Mouse (Mus musculus) cerebellum, postnatal 4 days (tissue): ENCODE measurements around the gene Duxf3.
A peak's percentile ranks its signal among the peaks of the same experiment; 100 is the strongest.
"Not testable (repeated sequence)": the region's sequence is repeated elsewhere in the genome, so short reads cannot be mapped to it uniquely, and the experiment has no call there.

Experiments used
- DNase-seq, 2 experiments: peaks; one replicate each; pipeline ENCODE4 v3.0.0; 2022; ENCODE audit warnings: low spot score in 2 of 2, mixed read lengths in 1 of 2

Gene Duxf3

GRCm38 (mm10) chr10:58223161-58223560 lies 9.3 kb downstream of the Duxf3 start:
- DNase-seq: not testable (repeated sequence)

DNA sequence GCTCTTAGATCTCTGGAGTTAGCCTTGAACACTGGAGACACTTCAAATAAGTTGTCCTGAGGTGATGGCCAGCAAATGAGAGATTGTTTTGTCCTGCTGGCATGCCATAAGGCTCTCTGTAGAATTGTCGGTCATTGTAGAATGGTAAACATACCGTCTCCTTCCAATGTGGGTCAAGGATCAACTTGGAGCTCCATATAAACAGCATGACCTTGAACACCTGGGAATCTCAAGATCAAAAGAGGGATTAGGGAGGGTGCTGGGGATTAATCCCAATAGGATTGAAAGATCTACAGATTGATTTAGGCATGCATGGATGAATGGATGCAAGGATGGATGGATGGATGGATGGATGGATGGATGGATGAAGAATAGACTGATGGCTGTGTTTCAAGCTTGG lies 10.9 kb downstream of the Duxf3 start:
- not testable (repeated sequence) for DNase-seq

- peak in 1 of 2 experiments; percentile 51 for DNase-seq
Measured at GRCm38 (mm10) chr10:58220726-58221125, 11.7 kb downstream of the Duxf3 start.

DNA sequence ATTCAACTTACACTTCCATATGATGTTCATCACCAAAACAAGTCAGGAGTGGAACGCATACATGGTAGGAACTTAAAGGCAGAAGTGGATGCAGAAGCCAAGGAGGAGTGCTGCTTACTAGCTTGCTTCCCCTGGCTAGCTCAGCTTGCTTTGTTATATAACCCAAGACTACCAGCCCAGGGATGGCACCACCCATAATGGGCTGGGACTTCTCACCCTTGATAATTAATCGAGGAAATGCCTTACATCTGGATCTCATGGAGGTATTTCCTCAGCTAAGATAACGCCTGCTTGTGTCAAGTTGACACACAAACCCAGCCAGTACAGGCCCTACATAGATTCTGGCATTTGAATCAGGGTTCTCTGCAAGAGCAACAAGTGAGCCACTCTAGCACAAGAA lies 15.1 kb downstream of the Duxf3 start:
- DNase-seq: no peak

GRCm38 (mm10) chr10:58215353-58215752 lies 17.1 kb downstream of the Duxf3 start:
- no peak for DNase-seq

GRCm38 (mm10) chr10:58214934-58215333 lies 17.5 kb downstream of the Duxf3 start:
- no peak for DNase-seq

DNA sequence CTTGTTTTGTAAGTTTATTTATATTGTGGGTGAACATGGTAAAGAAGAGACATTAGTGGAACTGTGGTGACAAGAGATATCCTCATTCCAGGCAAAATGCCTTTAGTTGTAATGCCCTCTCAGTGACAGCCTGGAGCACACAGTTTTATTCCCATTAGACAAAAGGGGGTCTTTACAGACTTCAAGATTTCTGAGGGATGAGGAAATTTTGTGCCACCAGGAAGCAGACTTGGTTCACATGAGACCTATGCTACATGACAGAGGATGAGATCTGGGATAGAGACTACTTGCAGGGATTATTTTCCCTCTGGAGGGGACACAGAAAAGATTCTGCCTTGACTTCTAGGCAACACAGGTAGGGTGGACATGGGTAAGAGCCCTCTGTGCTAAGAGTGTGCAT lies 18.0 kb downstream of the Duxf3 start:
- DNase-seq: no peak

DNA sequence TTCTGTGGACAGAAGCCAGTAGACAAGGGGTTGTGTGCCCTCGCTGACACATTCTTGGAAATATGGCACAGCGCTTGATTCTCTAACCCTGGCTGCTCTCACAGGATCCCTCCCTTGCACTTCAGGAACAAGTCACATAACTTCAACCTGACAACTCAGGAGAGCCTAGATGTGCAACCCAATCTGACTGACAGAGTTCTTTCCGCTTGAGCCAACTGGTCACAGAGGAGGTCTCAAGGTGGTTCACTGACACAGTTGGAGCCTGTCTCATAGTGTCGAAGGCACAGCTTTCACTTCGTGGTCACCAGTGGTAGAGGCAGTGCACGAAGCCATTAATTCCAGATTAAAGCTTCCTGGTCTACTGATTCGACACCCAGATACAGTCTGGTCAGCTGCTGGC lies 20.2 kb downstream of the Duxf3 start:
- DNase-seq: no peak

DNA sequence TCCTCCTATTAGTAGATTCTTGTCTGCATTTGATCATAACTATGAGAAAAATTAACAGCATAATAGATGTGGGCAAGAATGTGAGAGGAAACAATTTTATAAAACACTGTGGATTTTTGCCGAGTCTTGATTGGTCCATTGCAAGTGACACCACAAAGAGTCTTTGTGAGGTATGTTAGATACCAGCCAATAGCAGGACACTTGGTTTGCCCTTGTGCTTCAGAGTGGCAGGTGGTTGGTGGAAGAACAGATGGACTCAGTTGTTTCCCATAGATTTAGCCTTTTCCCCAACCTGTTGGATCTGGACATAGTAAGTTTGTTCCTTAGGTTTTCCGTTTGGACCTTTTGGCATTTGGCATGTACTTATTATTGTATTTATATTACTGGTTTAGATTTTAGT lies 21.3 kb downstream of the Duxf3 start:
- DNase-seq: no peak

- DNase-seq: no peak
Measured at GRCm38 (mm10) chr10:58210514-58210913, 22.0 kb downstream of the Duxf3 start.

- no peak for DNase-seq
Measured at GRCm38 (mm10) chr10:58209710-58210467, 22.6 kb downstream of the Duxf3 start.

- DNase-seq: no peak
Measured at GRCm38 (mm10) chr10:58206639-58207404, 25.7 kb downstream of the Duxf3 start.

DNA sequence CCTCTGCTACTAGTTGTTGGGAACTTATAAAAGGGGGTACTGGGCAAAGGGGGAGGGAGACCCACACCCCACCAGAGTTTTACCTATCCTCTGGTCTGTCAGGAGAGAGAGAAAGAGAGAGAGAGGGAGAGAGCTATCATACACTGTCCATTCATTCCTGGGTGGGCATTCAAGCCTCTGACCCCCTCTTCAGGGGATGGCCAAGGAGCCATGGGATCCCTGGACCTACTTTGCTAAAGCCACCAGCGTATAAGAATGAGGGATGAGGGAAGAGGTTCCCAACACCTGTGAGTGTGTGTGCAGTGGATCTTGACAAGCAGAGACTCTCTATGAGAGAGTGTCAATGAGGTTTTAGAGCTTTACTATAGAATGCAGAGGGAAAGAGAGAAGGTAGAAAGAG lies 26.5 kb downstream of the Duxf3 start:
- no peak for DNase-seq
